Mouse (Mus musculus) neutrophil, adult 5-6 weeks (primary cell): Measurements from ENCODE around the gene Xpr1. TPM values are rescaled to one million over a fixed set of nuclear protein-coding genes. Genes with fewer than 3 reads are reported as not detected.

Source experiments
- ATAC-seq: fragments of 151-379, 151-347 bp; 2 replicates; pipeline ENCODE4 v1.8.0; 2017; ENCODE audit warnings: mild to moderate bottlenecking, moderate TSS enrichment; ENCODE audit not compliant: insufficient number of reproducible peaks, poor library complexity, low FRiP score, severe bottlenecking; ENCODE audit errors: extremely low read depth
- total RNA-seq: library from RNA; stranded (forward); fragments of 200-1000 nt; gene quantifications from 2 replicates; pipeline ENCODE4 v1.2.3, GENCODE M21; 2017

Gene Xpr1
- total RNA-seq, 1 experiment from 2014 or later, result 97.9 TPM

- no peak for ATAC-seq
Observed at GRCm38 (mm10) chr1:155239962-155240717, 177.1 kb downstream of the Xpr1 start.

- no peak for ATAC-seq
Observed at GRCm38 (mm10) chr1:155239169-155239568, 178.0 kb downstream of the Xpr1 start.

- ATAC-seq, result no peak
Observed at GRCm38 (mm10) chr1:155238126-155238525, 179.1 kb downstream of the Xpr1 start.

- no peak for ATAC-seq
Observed at GRCm38 (mm10) chr1:155237390-155237789, 179.8 kb downstream of the Xpr1 start.

GRCm38 (mm10) chr1:155236306-155237024 is 180.8 kb downstream of the Xpr1 start:
- no peak for ATAC-seq

GRCm38 (mm10) chr1:155235641-155236040 is 181.6 kb downstream of the Xpr1 start:
- no peak for ATAC-seq

- no peak for ATAC-seq
Observed at GRCm38 (mm10) chr1:155233931-155234607, 183.1 kb downstream of the Xpr1 start.

GRCm38 (mm10) chr1:155233378-155233777 is 183.8 kb downstream of the Xpr1 start:
- no peak for ATAC-seq

- no peak for ATAC-seq
Observed at GRCm38 (mm10) chr1:155232786-155233185, 184.4 kb downstream of the Xpr1 start.

GRCm38 (mm10) chr1:155232385-155232784 is 184.8 kb downstream of the Xpr1 start:
- no peak for ATAC-seq

GRCm38 (mm10) chr1:155229464-155230411 is 187.5 kb downstream of the Xpr1 start:
- ATAC-seq, result no peak

Other genes starting within 250 kb of the Xpr1 start
- 0.37 TPM in 1 of 2 replicates, not detected in the other for gene BC034090, start 173.0 kb downstream of the Xpr1 start, total RNA-seq
- gene Acbd6, start 140.7 kb upstream of the Xpr1 start, total RNA-seq, result 10.2 and 23.6 TPM in 2 replicates